Mouse (Mus musculus): ENCODE results near the gene Plxnd1. TPM values are rescaled to one million over a fixed set of nuclear protein-coding genes. Genes with fewer than 3 reads are reported as not detected.

Plxnd1 gene
- polyA plus RNA-seq, 1 experiment from 2014 or later, result 6.5 TPM

GRCm38 (mm10) chr6:115927292-115928242 is 67.2 kb downstream of the Plxnd1 start:
- no peaks in the 10 kb centered on the region for H3K9me3 ChIP-seq
- H3K9ac ChIP-seq (replicated peaks), result no peak overlapping the region
- no peak overlapping the region for H3K27ac ChIP-seq
- H3K36me3 ChIP-seq, result peaks cover 9% of the 10 kb centered on the region; the same call in 1 of the 2 replicates
- peak; percentile 35 for ATAC-seq
- peaks cover 22% of the 10 kb centered on the region; the same call in 1 of the 2 replicates for H3K4me1 ChIP-seq (replicated peaks)
- H3K4me3 ChIP-seq (replicated peaks), result no peak overlapping the region
- no peak overlapping the region for H3K4me2 ChIP-seq (replicated peaks)
- H3K27me3 ChIP-seq, result no peaks in the 10 kb centered on the region
- WGBS, result 77% methylated on average over 10 of the region's 10 CpGs

DNA sequence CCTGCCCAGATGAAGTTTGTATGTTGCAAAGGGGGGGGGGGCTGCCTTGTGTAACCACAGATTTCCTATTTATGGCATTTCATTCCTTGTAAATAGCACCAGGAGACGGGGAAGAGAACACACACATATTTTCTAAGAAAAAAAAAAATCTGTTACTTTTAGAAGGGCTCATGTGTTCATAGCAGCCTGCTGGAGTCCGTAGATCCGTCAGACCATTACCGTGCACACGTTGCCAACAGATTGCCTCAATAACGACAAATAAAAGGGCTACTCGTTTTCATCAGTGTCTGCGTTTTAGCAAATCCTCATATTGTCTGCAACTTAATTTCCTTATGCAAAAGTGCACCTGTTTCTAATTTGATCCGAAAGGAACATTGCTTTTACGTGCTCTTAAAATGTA is 68.4 kb downstream of the Plxnd1 start:
- H3K9ac ChIP-seq (replicated peaks), result no peak overlapping the region
- 82% methylated on average over 10 of the region's 10 CpGs for WGBS
- no peaks in the 10 kb centered on the region for H3K9me3 ChIP-seq
- H3K4me3 ChIP-seq (replicated peaks), result no peak overlapping the region
- no peaks in the 10 kb centered on the region for H3K27me3 ChIP-seq
- no peak overlapping the region for H3K4me2 ChIP-seq (replicated peaks)
- no peak for ATAC-seq
- no peak overlapping the region for H3K27ac ChIP-seq
- peaks cover 9% of the 10 kb centered on the region; the same call in 1 of the 2 replicates for H3K36me3 ChIP-seq
- H3K4me1 ChIP-seq (replicated peaks), result peaks cover 18% of the 10 kb centered on the region; the same call in 1 of the 2 replicates

GRCm38 (mm10) chr6:115924829-115925228 is 70.0 kb downstream of the Plxnd1 start:
- H3K4me2 ChIP-seq (replicated peaks), result no peak overlapping the region
- WGBS, result 60% methylated on average over 6 of the region's 6 CpGs
- ATAC-seq, result no peak
- H3K27ac ChIP-seq, result no peak overlapping the region
- H3K27me3 ChIP-seq, result no peaks in the 10 kb centered on the region
- H3K4me1 ChIP-seq (replicated peaks), result peaks cover 11% of the 10 kb centered on the region; the same call in 1 of the 2 replicates
- no peaks in the 10 kb centered on the region for H3K9me3 ChIP-seq
- H3K36me3 ChIP-seq, result peaks cover 14% of the 10 kb centered on the region; the same call in 1 of the 2 replicates
- no peak overlapping the region for H3K9ac ChIP-seq (replicated peaks)
- no peak overlapping the region for H3K4me3 ChIP-seq (replicated peaks)

- H3K27ac ChIP-seq, result no peak overlapping the region
- no peaks in the 10 kb centered on the region for H3K9me3 ChIP-seq
- peaks cover 28% of the 10 kb centered on the region for H3K36me3 ChIP-seq
- H3K9ac ChIP-seq (replicated peaks), result no peak overlapping the region
- 92% methylated on average over 5 of the region's 5 CpGs for WGBS
- no peak overlapping the region for H3K4me2 ChIP-seq (replicated peaks)
- H3K4me1 ChIP-seq (replicated peaks), result no peaks in the 10 kb centered on the region
- no peak for ATAC-seq
- no peaks in the 10 kb centered on the region for H3K27me3 ChIP-seq
- H3K4me3 ChIP-seq (replicated peaks), result no peak overlapping the region
Observed at GRCm38 (mm10) chr6:115919876-115920275, 74.9 kb downstream of the Plxnd1 start.

DNA sequence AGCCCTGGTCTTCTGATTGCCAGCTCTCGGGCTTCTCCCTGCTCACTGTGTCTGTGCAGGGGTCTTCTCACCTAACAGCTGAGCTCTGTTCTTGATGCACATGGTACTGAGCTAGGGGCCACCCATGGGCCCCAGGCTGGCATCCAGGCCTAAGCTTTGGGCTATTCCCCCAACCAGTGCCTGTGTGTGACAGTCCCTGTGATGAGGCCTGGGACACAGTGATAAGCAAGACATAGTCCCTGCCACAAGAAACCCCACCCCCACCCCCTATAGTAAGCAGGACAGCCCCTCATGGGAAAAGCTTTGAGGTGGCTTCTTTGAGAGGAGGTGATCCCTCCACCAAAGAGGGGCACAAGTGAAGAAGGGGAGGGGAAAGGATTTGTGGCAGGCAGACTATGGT is 76.2 kb downstream of the Plxnd1 start:
- Histone ChIP-seq H3K36me3 (peaks cover 23% of the 10 kb centered on the region), H3K27ac (no peak overlapping the region), H3K9ac (replicated peaks) (no peak overlapping the region), H3K9me3 (no peaks in the 10 kb centered on the region), H3K4me1 (replicated peaks) (no peaks in the 10 kb centered on the region), H3K4me3 (replicated peaks) (no peak overlapping the region), H3K27me3 (no peaks in the 10 kb centered on the region), H3K4me2 (replicated peaks) (no peak overlapping the region)
- WGBS, result 90% methylated on average over 1 of the region's 1 CpGs
- no peak for ATAC-seq

DNA sequence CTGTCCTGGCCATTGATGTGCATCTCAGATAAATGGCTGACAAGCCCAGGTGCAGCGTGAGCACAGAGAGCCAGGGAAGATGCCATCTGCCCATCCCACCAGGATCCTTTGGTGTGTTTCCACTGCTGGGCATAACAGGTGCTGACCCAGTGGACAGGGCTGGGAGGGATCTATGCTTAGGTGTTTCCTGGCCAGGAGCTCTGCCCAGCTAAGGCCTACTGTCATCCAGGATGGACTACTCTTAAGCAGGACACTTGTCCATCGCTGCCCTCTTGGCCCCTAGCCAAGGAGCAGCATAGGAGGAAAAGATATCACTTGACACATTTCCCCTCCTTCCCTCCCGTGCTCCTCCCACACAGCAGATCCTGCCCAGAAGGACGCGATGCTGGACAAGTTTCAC is 78.2 kb downstream of the Plxnd1 start:
- 89% methylated on average over 5 of the region's 5 CpGs for WGBS
- no peaks in the 10 kb centered on the region for H3K9me3 ChIP-seq
- peaks cover 19% of the 10 kb centered on the region for H3K36me3 ChIP-seq
- H3K4me3 ChIP-seq (replicated peaks), result no peak overlapping the region
- no peaks in the 10 kb centered on the region for H3K27me3 ChIP-seq
- no peak overlapping the region for H3K27ac ChIP-seq
- H3K4me2 ChIP-seq (replicated peaks), result no peak overlapping the region
- H3K4me1 ChIP-seq (replicated peaks), result no peaks in the 10 kb centered on the region
- no peak for ATAC-seq
- H3K9ac ChIP-seq (replicated peaks), result no peak overlapping the region

- no peak overlapping the region for H3K4me3 ChIP-seq (replicated peaks)
- no peak overlapping the region; the same call in 1 of the 2 replicates for H3K27ac ChIP-seq
- 85% methylated on average over 17 of the region's 17 CpGs for WGBS
- H3K9ac ChIP-seq (replicated peaks), result no peak overlapping the region
- no peaks in the 10 kb centered on the region for H3K4me1 ChIP-seq (replicated peaks)
- H3K36me3 ChIP-seq, result peaks cover 19% of the 10 kb centered on the region
- H3K4me2 ChIP-seq (replicated peaks), result no peak overlapping the region
- H3K27me3 ChIP-seq, result no peaks in the 10 kb centered on the region
- no peak for ATAC-seq
- H3K9me3 ChIP-seq, result no peaks in the 10 kb centered on the region
Observed at GRCm38 (mm10) chr6:115915601-115916445, 79.0 kb downstream of the Plxnd1 start.

DNA sequence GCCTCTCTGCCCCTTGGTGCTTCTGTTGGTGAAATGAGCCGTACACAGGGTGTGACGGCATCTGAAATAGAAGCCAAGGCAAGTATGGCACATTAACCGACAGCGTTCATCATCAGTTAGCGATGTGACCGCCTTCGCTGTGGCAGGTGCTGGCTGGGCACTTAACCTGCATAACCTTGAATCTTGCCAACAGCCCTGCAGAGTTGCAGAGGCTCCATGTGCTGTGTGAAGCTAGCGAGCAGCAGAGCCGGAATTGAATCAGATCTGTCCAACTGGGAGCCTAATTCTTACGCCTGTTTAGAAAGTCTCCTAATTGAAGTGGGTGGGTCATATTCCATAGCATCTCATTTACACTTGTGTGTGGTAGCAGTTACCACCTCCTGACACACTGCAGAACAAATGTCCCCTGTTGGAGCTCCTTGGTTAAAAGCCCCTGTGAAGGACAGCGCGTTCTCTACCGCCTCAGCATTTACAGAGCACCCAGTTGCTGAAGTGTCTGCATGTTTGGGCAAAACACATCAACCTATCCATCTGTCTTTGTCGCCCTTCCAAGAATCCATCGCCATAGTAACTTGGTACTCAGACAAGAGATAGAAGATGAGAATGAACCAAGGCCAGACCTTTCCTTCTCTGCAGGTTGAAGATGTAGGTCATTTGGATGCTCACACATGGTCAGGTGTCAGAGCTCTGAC is 80.1 kb downstream of the Plxnd1 start:
- Histone ChIP-seq H3K27ac (no peak overlapping the region), H3K4me2 (replicated peaks) (no peak overlapping the region), H3K27me3 (no peaks in the 10 kb centered on the region), H3K9ac (replicated peaks) (no peak overlapping the region), H3K4me1 (replicated peaks) (no peaks in the 10 kb centered on the region), H3K9me3 (no peaks in the 10 kb centered on the region), H3K4me3 (replicated peaks) (no peak overlapping the region), H3K36me3 (peaks cover 19% of the 10 kb centered on the region)
- ATAC-seq, result no peak
- WGBS, result 86% methylated on average over 15 of the region's 15 CpGs

DNA sequence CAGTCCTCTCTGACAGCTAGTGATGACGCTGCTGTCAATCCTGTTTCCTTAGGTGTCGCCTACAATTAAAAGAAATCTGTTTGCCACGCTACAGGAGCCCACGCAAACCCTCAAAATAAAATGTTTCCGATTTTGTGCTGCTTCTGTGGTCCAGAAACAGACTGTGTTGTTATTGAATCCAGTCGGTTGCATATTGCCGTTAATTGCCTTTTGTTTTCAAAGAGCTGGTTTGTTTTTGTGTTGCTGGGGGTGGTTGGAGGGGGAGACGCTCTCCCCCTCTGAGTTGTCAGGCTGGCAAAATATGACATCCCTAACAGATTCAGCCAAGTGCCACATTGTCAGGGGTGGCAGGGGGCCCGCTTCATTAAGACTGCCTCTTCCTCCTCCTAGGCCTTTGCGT is 81.3 kb downstream of the Plxnd1 start:
- no peak for ATAC-seq
- Histone ChIP-seq H3K4me1 (replicated peaks) (no peaks in the 10 kb centered on the region), H3K36me3 (peaks cover 19% of the 10 kb centered on the region), H3K4me3 (replicated peaks) (no peak overlapping the region), H3K4me2 (replicated peaks) (no peak overlapping the region), H3K9ac (replicated peaks) (0 out of 2 replicates have a peak overlapping the region, but pooled peaks have one; percentile 14), H3K9me3 (no peaks in the 10 kb centered on the region), H3K27me3 (no peaks in the 10 kb centered on the region), H3K27ac (no peak overlapping the region)
- WGBS, result 88% methylated on average over 10 of the region's 10 CpGs

DNA sequence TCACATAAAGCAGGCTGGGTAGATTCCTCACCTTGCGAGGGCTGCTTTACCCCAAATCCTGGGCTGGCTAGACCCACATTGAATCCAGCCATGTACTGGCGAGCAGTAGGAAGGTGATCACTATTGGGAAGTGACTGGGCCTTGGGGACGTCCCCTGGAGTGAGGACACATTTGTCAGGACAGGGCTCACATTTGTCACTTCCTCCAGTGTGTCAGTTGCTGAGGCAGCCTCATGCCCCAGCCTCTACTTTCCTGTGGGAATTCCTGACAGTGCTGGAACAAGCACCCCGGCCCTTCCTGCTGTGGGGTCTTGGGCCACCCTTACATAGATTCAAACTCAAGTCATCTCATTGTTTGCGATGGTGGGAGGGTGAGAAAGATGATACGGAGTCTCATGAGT is 83.0 kb downstream of the Plxnd1 start:
- Histone ChIP-seq H3K4me2 (replicated peaks) (no peak overlapping the region), H3K4me1 (replicated peaks) (no peaks in the 10 kb centered on the region), H3K27ac (no peak overlapping the region), H3K27me3 (no peaks in the 10 kb centered on the region), H3K9me3 (no peaks in the 10 kb centered on the region), H3K4me3 (replicated peaks) (no peak overlapping the region), H3K36me3 (peaks cover 22% of the 10 kb centered on the region), H3K9ac (replicated peaks) (no peak overlapping the region)
- 91% methylated on average over 6 of the region's 6 CpGs for WGBS
- no peak for ATAC-seq

DNA sequence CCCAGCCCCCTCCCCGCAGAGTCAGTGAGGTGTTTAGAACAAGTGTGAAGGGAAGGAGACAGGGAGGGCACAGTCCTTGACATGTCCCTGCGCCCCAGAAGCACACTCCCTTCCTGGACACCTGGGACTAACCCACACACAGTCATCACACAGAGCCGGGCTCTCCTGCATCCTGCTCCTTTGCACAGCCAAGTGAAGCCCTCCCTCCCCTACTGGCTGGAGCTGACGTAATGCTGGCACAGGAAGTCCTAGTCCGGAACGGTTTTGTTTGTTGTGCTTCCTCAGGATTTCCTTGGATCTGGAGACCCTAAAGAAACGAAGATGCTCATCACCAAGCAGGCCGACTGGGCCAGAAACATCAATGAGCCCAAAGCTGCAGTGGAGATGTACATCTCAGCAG is 84.9 kb downstream of the Plxnd1 start:
- WGBS, result 74% methylated on average over 8 of the region's 8 CpGs
- Histone ChIP-seq H3K9me3 (no peaks in the 10 kb centered on the region), H3K27ac (no peak overlapping the region), H3K36me3 (peaks cover 32% of the 10 kb centered on the region), H3K4me1 (replicated peaks) (no peaks in the 10 kb centered on the region), H3K27me3 (no peaks in the 10 kb centered on the region), H3K4me2 (replicated peaks) (no peak overlapping the region), H3K9ac (replicated peaks) (no peak overlapping the region), H3K4me3 (replicated peaks) (no peak overlapping the region)
- ATAC-seq, result no peak

Data from midbrain, embryonic 13.5 days (tissue).